Mouse (Mus musculus) MEL (cell line): Measurements from ENCODE around the gene Nek9. TPM values are rescaled to one million over a fixed set of nuclear protein-coding genes. Genes with fewer than 3 reads are reported as not detected.

Experiments used
- DNase-seq: peaks from one replicate; pipeline ENCODE4 v3.0.0; 2011; ENCODE audit warnings: low read depth, low spot score
- H3K27ac ChIP-seq: 2 replicates; pipeline ENCODE4 v1.5.1; 2012; ENCODE audit warnings: low read depth, mild to moderate bottlenecking, control low read depth, low read length, moderate library complexity; ENCODE audit not compliant: control insufficient read depth
- H3K27me3 ChIP-seq, 2 experiments: fragments of 150-350 bp in 1 of 2; sonication (generic) in 1 of 2; 2 replicates each; pipeline ENCODE4 v1.6.1; 2012; ENCODE audit warnings: low read length in 2 of 2, mild to moderate bottlenecking in 2 of 2, improper control_type of control experiment in 1 of 2, moderate library complexity in 1 of 2; ENCODE audit not compliant: insufficient read depth in 2 of 2, control insufficient read depth in 1 of 2
- H3K36me3 ChIP-seq, 2 experiments: 2 replicates each; pipeline ENCODE4 v1.6.1; 2012 to 2014; ENCODE audit warnings: low read length in 2 of 2, improper control_type of control experiment in 1 of 2, inconsistent platforms in 1 of 2, mild to moderate bottlenecking in 1 of 2; ENCODE audit not compliant: insufficient read depth in 2 of 2, control insufficient read depth in 1 of 2
- H3K4me1 ChIP-seq, 2 experiments: fragments of 150-350 bp in 1 of 2; sonication (generic) in 1 of 2; 2 replicates each; pipeline ENCODE4 v1.6.1; 2012; ENCODE audit warnings: low read length in 2 of 2, improper control_type of control experiment in 1 of 2, mild to moderate bottlenecking in 1 of 2; ENCODE audit not compliant: insufficient read depth in 2 of 2, control insufficient read depth in 1 of 2
- H3K4me3 ChIP-seq, 2 experiments: fragments of 150-350 bp in 1 of 2; sonication (generic) in 1 of 2; 2 replicates each; pipeline ENCODE4 v1.5.1; 2012; ENCODE audit warnings: low read depth in 2 of 2, low read length in 2 of 2, mild to moderate bottlenecking in 2 of 2, moderate library complexity in 2 of 2, control low read depth in 1 of 2, improper control_type of control experiment in 1 of 2; ENCODE audit not compliant: control insufficient read depth in 1 of 2, insufficient read depth in 1 of 2
- H3K79me2 ChIP-seq: 2 replicates; pipeline ENCODE4 v1.6.1; 2012; ENCODE audit warnings: mild to moderate bottlenecking, low read length, moderate library complexity; ENCODE audit not compliant: control insufficient read depth, poor library complexity, insufficient read depth
- H3K9ac ChIP-seq: 2 replicates; pipeline ENCODE4 v1.6.1; 2012; ENCODE audit warnings: low read depth, mild to moderate bottlenecking, control low read depth, low read length, moderate library complexity; ENCODE audit not compliant: control insufficient read depth, poor library complexity, severe bottlenecking
- H3K9me3 ChIP-seq: fragments of 150-350 bp; sonication (generic); replicated peaks from 2 replicates; pipeline ENCODE4 v1.6.1; 2012; ENCODE audit warnings: mild to moderate bottlenecking, low read length, improper control_type of control experiment, moderate library complexity; ENCODE audit not compliant: insufficient read depth
- BHLHE40 ChIP-seq: IDR thresholded peaks from 2 replicates; pipeline ENCODE4 v1.6.1; 2012; ENCODE audit warnings: low read depth, mild to moderate bottlenecking, inconsistent platforms, low read length, improper control_type of control experiment, borderline replicate concordance
- CHD1 ChIP-seq: IDR thresholded peaks from 2 replicates; pipeline ENCODE4 v1.6.1; 2012; ENCODE audit warnings: low read depth, mild to moderate bottlenecking, inconsistent platforms, low read length, improper control_type of control experiment
- CHD2 ChIP-seq: IDR thresholded peaks from 2 replicates; pipeline ENCODE4 v1.6.1; 2011; ENCODE audit warnings: low read length, improper control_type of control experiment
- E2F4 ChIP-seq: IDR thresholded peaks from 2 replicates; pipeline ENCODE4 v1.6.1; 2011; ENCODE audit warnings: low read depth, low read length, improper control_type of control experiment, borderline replicate concordance
- ELF1 ChIP-seq: IDR thresholded peaks from 2 replicates; pipeline ENCODE4 v1.6.1; 2014; ENCODE audit warnings: low read depth, mild to moderate bottlenecking, inconsistent platforms, low read length, improper control_type of control experiment, moderate library complexity
- EP300 ChIP-seq, 2 experiments: IDR thresholded peaks; 2 replicates each; pipeline ENCODE4 v1.6.1; 2011; ENCODE audit warnings: improper control_type of control experiment in 2 of 2, low read length in 2 of 2, low read depth in 1 of 2, mild to moderate bottlenecking in 1 of 2
- GABPA ChIP-seq: IDR thresholded peaks from 2 replicates; pipeline ENCODE4 v1.6.1; 2012; ENCODE audit warnings: low read depth, mild to moderate bottlenecking, inconsistent platforms, low read length, improper control_type of control experiment, moderate library complexity
- GATA1 ChIP-seq: IDR thresholded peaks from 2 replicates; pipeline ENCODE4 v1.6.1; 2011; ENCODE audit warnings: low read depth, low read length, improper control_type of control experiment
- MAFK ChIP-seq: IDR thresholded peaks from 2 replicates; pipeline ENCODE4 v1.6.1; 2011; ENCODE audit warnings: low read depth, mild to moderate bottlenecking, low read length, improper control_type of control experiment, borderline replicate concordance
- MAX ChIP-seq: IDR thresholded peaks from 2 replicates; pipeline ENCODE4 v1.6.1; 2011; ENCODE audit warnings: low read length, improper control_type of control experiment
- MAZ ChIP-seq: IDR thresholded peaks from 2 replicates; pipeline ENCODE4 v1.6.1; 2012; ENCODE audit warnings: low read depth, mild to moderate bottlenecking, inconsistent platforms, low read length, improper control_type of control experiment
- MYC ChIP-seq: IDR thresholded peaks from 2 replicates; pipeline ENCODE4 v1.6.1; 2011; ENCODE audit warnings: low read depth, mild to moderate bottlenecking, low read length, improper control_type of control experiment, moderate library complexity
- NELFE ChIP-seq: IDR thresholded peaks from 2 replicates; pipeline ENCODE4 v1.6.1; 2011; ENCODE audit warnings: low read depth, low read length, improper control_type of control experiment
- POLR2A ChIP-seq, 2 experiments: IDR thresholded peaks; 2 replicates each; pipeline ENCODE4 v1.6.1; 2011 to 2012; ENCODE audit warnings: low read length in 2 of 2, mild to moderate bottlenecking in 2 of 2, control low read depth in 1 of 2, improper control_type of control experiment in 1 of 2, low read depth in 1 of 2, moderate library complexity in 1 of 2; ENCODE audit not compliant: control insufficient read depth in 1 of 2, insufficient read depth in 1 of 2, poor library complexity in 1 of 2
- POLR2AphosphoS2 ChIP-seq: IDR thresholded peaks from 2 replicates; pipeline ENCODE4 v1.6.1; 2011; ENCODE audit warnings: low read length, improper control_type of control experiment
- POLR2AphosphoS5 ChIP-seq: IDR thresholded peaks from 2 replicates; pipeline ENCODE4 v1.6.1; 2012; ENCODE audit warnings: low read depth, borderline replicate concordance, mild to moderate bottlenecking, inconsistent platforms, low read length, moderate library complexity, mixed read lengths
- SIN3A ChIP-seq: IDR thresholded peaks from 2 replicates; pipeline ENCODE4 v1.6.1; 2012; ENCODE audit warnings: low read length, improper control_type of control experiment, inconsistent platforms
- SMC3 ChIP-seq: IDR thresholded peaks from 2 replicates; pipeline ENCODE4 v1.6.1; 2011; ENCODE audit warnings: low read depth, low read length, improper control_type of control experiment
- USF2 ChIP-seq, 2 experiments: IDR thresholded peaks; 2 replicates each; pipeline ENCODE4 v1.6.1; 2011 to 2012; ENCODE audit warnings: improper control_type of control experiment in 2 of 2, low read length in 2 of 2, borderline replicate concordance in 1 of 2, inconsistent platforms in 1 of 2, low read depth in 1 of 2, mild to moderate bottlenecking in 1 of 2; ENCODE audit not compliant: insufficient read depth in 1 of 2
- ZC3H11A ChIP-seq: IDR thresholded peaks from 2 replicates; pipeline ENCODE4 v1.6.1; 2012; ENCODE audit warnings: low read depth, mild to moderate bottlenecking, inconsistent platforms, low read length, improper control_type of control experiment
- ZMIZ1 ChIP-seq: IDR thresholded peaks from 2 replicates; pipeline ENCODE4 v1.6.1; 2012; ENCODE audit warnings: low read depth, mild to moderate bottlenecking, inconsistent platforms, low read length, improper control_type of control experiment, moderate library complexity
- ZNF384 ChIP-seq: IDR thresholded peaks from 2 replicates; pipeline ENCODE4 v1.6.1; 2012; ENCODE audit warnings: low read depth, mild to moderate bottlenecking, inconsistent platforms, low read length, improper control_type of control experiment
- polyA plus RNA-seq, 2 experiments: library from polyadenylated mRNA; stranded (reverse) in 1 of 2; unstranded in 1 of 2; fragments of >175 nt in 1 of 2; fragments of >200 nt in 1 of 2; gene quantifications; 2 replicates each; pipeline versions ENCODE4 v1.2.1 to v1.2.4; 2012; ENCODE audit warnings: low replicate concordance in 2 of 2, low read depth in 1 of 2; ENCODE audit not compliant: insufficient read length in 2 of 2, insufficient read depth in 1 of 2, missing spikeins in 1 of 2
- total RNA-seq: library from RNA; depleted of rRNA; stranded (reverse); fragments of 300-350 nt; gene quantifications from 2 replicates; pipeline ENCODE4 v1.2.3, GENCODE M21; 2012

The Nek9 gene
- total and polyA plus RNA-seq, 3 experiments: 23.4 to 32.2 TPM; not detected in 1

DNA sequence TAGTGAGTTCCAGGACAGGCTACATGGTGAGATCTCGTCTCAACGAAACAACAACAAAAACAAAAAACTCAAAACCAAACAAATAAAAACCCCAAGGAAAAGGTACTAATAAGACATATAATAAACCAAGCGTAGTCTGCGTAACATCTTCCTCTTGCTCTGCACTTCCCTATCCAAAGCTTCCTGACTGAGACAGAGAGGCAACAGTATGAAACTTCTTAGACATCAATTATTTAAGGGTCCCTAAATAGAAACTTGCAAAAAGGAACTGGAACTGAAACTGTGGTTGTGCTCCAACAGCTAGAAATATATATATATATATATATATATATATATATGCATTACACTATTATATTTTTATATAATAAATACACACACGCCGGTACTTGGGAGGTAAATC, 6.4 kb upstream of the Nek9 start:
- Histone ChIP-seq H3K4me1 (peaks cover 4% of the 10 kb centered on the region in 2 experiments; a peak in 3 of 4 replicates), H3K4me3 (no peak overlapping the region), H3K79me2 (no peaks in the 10 kb centered on the region), H3K36me3 (peaks cover 8 to 24% of the 10 kb centered on the region in 2 experiments), H3K27me3 (no peaks in the 10 kb centered on the region), H3K9me3 (no peaks in the 10 kb centered on the region), H3K9ac (no peak overlapping the region), H3K27ac (no peak overlapping the region)
- TF ChIP-seq GABPA (no peak), MAX (no peak), MAZ (no peak), ELF1 (no peak), MAFK (no peak), USF2 (IDR thresholded peaks at IDR 0.05; ENCODE audit: borderline replicate concordance in 1 of 2, insufficient read depth in 1 of 2, low read depth in 1 of 2, low read length in 2 of 2) (no peak), POLR2AphosphoS5 (no peak)
- no peak for DNase-seq

DNA sequence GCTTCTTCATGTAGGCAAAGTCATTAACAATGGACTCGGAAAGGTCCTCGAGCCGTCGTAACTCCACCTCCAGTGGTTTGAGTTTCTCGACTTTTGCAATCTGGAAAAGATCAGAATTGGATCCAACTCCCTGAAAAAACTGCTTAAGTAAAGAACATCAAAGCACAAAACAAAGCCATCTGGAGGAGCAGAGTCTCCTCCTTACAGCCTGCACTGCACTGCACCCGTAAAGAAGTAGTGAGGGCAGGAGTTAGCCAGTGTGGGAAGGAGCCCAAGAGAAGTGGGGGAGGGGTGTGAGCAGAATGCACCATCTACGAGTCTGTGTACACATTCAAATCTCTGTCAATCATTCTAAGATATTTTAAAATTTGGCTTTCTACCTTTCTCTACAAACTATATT, 5.1 kb upstream of the Nek9 start:
- Histone ChIP-seq H3K27ac (no peak overlapping the region), H3K36me3 (peaks cover 10 to 16% of the 10 kb centered on the region in 2 experiments), H3K27me3 (no peaks in the 10 kb centered on the region)

DNA sequence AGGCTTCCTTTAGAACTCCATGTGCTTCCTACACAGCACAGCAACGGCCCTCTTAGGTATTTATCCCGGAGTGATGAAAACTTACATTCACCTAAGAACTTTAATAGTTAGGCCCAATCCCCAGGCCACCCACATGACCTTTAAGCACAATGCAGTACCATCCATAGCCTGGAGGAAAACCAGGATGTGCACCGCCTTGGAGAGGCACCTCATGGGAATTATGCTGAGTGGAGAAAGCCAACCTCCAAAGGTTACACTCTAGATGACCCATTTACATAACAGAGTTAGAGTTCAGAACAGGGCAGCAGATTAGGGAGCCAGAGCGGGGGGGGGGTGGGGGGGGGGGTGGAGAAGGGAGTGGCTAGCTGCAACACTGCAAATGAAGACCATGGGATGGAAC, 3.1 kb upstream of the Nek9 start:
- H3K27me3 ChIP-seq: no peaks in the 10 kb centered on the region
- H3K9ac ChIP-seq: no peak overlapping the region
- no peaks in the 10 kb centered on the region for H3K9me3 ChIP-seq
- H3K4me1 ChIP-seq: peaks cover 7 to 14% of the 10 kb centered on the region in 2 experiments
- H3K36me3 ChIP-seq: peaks cover 12 to 21% of the 10 kb centered on the region in 2 experiments
- DNase-seq: no peak
- peaks cover 9% of the 10 kb centered on the region for H3K79me2 ChIP-seq
- no peak overlapping the region for H3K4me3 ChIP-seq
- no peak for TF ChIP-seq BHLHE40
- no peak for TF ChIP-seq CHD2
- TF ChIP-seq ZMIZ1: no peak
- TF ChIP-seq, all 39 proteins: peak for 0
- no peak overlapping the region for H3K27ac ChIP-seq

More for the DNA sequence above, 5.1 kb upstream of the Nek9 start:
- TF ChIP-seq GATA1 (no peak), SIN3A (no peak), USF2 (IDR thresholded peaks at IDR 0.05; ENCODE audit: borderline replicate concordance in 1 of 2, insufficient read depth in 1 of 2, low read depth in 1 of 2, low read length in 2 of 2) (no peak), ELF1 (no peak), BHLHE40 (no peak), MAX (no peak), SMC3 (no peak), CHD1 (no peak), ZNF384 (no peak), ZC3H11A (no peak), E2F4 (no peak), NELFE (no peak), MYC (no peak), POLR2A (IDR thresholded peaks at IDR 0.05; ENCODE audit: control insufficient read depth in 1 of 2, insufficient read depth in 1 of 2, low read depth in 1 of 2, low read length in 2 of 2, poor library complexity in 1 of 2) (no peak), MAFK (no peak), EP300 (IDR thresholded peaks at IDR 0.05; ENCODE audit: low read depth in 1 of 2, low read length in 2 of 2) (no peak), POLR2AphosphoS2 (no peak)
- TF ChIP-seq, all 39 proteins: peak for 0
- DNase-seq: no peak
- Histone ChIP-seq H3K4me3 (no peak overlapping the region), H3K9ac (no peak overlapping the region), H3K79me2 (no peaks in the 10 kb centered on the region), H3K9me3 (no peaks in the 10 kb centered on the region), H3K4me1 (peaks cover 5% of the 10 kb centered on the region in 2 experiments; a peak in 3 of 4 replicates)
